Mouse (Mus musculus) Muller cell, postnatal 12 days (primary cell): ENCODE measurements around the gene Tmem192.

Experiments used
- DNase-seq: peaks from one replicate; pipeline ENCODE4 v3.0.0-alpha.2; 2015; ENCODE audit errors: inconsistent ontology term

The Tmem192 gene

DNA sequence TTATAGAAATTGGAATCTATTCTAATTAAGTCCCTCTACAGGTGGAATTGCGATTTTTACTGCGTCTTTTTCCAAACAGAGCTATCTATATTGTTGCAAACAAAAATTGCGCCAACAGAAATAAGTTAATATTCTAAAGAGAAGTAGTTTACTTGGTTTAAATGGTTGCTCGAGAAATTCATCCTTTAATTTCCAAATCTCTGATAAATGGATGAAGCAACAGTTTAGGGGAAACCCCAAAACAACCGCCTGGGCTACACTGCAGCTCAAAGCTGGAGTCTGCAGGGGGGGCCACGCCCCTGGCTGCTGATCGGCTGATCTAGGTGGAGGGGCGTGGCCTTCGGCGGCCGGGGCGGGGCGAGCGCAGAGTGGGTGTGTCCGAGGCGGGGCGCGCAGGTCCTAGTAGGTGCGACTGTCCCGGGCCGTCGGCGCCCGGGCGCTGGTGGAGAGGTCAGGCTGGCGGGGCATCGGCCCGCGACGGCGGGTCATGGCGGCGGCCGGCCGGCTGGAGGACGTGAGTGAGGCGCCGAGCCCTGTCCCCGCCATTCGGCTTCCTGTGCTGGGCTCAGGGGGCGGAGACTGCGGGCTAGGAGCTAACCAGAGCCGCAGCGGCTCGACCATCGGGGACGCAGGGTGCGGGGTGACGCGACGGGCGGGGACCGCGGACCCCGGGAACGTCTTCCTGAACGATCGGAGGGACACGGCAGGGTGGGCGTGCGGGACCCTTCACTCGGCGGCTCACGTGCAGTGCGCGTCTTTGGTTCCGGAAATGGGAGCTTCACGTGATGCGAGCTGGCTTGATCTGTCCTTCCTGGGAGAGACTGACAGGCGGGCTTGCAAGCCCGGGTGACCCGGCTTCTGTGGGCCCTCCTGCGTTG, at the start of gene Tmem192:
Tmem192 (plus strand) TSS at position 366 of the 878 bp plus-strand sequence.
- peak; percentile 98 for DNase-seq

DNA sequence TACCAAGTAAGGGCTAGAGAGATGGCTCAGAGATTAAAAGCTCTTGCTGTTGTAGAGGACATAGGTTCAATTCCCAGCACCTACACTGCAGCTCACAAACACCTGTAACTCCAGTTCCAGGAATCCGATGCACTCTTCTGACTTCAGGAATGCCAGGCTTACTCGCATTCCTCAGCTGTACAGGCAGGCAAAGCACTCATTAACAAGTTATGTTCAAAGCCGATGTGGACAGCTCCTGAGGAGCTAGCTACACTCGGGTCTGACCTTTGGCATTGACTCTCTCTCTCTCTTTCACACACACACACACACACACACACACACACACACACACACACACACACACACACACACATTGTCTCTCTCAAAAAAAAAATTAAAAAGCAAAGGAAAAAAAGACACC, 48.3 kb upstream of the Tmem192 start:
- DNase-seq, result peak; percentile 30

GRCm38 (mm10) chr8:64900645-64901044, 46.3 kb upstream of the Tmem192 start:
- no peak for DNase-seq

GRCm38 (mm10) chr8:64901527-64902156, 45.3 kb upstream of the Tmem192 start:
- no peak for DNase-seq

GRCm38 (mm10) chr8:64902191-64902590, 44.8 kb upstream of the Tmem192 start:
- DNase-seq, result no peak

DNA sequence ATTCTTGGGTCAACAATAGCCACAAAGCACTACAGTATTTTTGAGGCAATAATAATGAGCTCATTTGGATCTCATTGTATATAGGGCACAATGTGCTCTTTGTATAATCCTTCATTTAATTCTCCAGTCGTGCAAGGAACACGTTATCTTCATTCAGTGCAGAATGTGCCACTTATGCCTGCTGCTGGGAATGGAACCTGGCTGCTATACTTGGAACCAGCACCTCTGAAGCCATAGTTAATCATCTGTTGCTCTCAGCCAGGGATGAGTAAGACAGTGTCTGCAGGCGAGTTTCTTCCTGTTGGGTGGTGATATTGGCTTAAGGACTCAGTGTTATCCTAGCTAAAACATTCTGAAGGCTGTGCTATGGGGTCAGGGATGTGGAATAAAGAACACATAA, 43.2 kb upstream of the Tmem192 start:
- DNase-seq, result peak; percentile 80

- no peak for DNase-seq
Observed at GRCm38 (mm10) chr8:64910026-64910425, 37.0 kb upstream of the Tmem192 start.

DNA sequence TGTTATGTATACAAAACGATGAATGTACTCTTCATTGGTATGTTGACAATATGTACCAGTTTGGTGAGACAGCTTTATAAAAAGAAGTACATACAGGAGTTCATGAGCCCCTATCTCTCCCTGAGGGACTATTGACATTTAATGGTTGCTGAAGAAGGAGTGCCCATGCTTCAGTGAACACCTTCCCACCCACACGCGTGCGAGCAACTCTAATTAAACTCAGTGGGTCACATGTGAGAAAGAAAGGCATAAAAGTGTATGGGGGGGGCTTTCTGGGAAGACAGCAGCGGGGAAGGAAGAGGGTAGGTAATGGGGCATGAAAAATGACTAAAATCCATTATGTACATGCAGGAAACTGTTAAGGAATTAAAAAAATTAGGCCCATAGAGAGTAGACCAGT, 30.2 kb upstream of the Tmem192 start:
- DNase-seq, result peak; percentile 42

- no peak for DNase-seq
Observed at GRCm38 (mm10) chr8:64923329-64923728, 23.7 kb upstream of the Tmem192 start.

- DNase-seq, result no peak
Observed at GRCm38 (mm10) chr8:64925762-64926161, 21.2 kb upstream of the Tmem192 start.

DNA sequence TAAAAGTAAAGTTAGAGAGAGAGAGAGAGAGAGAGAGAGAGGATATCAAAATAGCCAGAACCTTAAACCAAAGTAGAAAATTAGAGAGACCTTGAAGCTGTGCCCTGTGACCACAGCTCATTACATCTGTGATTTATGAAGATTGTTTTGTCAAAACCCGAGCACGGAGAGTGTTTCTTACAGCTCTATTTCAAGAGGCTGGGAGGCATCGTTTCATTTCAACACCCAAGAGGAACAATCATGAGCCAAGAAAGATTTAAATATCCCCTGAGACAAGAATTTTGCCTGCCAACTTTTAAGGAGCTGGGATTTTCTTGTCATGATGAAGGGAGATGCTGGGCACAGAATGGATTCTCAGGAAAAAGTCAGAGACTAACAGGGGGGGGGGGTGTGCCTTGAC, 20.6 kb upstream of the Tmem192 start:
- DNase-seq, result no peak

DNA sequence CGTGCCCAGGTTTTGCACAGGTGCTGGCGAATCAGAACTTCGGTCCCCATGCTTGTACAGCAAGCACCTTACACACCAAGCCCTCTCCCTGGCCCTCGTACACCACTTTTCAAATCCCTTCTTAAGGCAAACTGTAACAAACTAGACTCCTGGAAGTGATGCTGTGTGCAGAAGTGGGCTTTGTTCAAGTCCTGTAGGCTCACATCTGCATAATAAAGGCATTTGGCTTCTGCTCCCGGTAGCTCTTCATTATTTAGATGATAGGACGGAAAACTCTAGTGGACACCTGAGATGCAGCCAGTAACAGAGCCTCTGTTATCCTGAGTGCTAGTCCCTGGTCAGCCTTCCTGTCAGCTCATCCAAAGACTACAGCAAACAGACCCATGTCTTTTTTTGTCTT, 18.0 kb upstream of the Tmem192 start:
- no peak for DNase-seq

- DNase-seq, result no peak
Observed at GRCm38 (mm10) chr8:64934997-64935396, 12.0 kb upstream of the Tmem192 start.

DNA sequence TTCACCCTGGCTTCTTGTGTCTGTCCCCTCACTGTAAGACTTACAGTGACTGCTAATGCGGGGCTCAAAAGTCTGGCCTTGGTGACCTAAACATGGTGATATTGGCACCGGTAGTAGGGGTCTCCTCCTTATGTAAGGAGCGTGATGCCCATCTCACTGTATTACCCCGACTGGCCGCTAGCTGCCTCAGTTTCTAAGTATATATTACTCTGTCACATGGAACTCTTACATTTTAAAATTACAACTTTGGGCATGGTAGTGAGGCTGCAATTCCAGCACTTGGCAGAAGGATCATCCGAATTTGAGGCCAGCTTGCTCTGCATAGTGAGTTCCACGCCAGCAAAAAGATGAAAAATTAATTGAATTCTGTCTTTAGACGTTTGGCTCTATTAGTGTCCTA, 6.0 kb upstream of the Tmem192 start:
- no peak for DNase-seq

DNA sequence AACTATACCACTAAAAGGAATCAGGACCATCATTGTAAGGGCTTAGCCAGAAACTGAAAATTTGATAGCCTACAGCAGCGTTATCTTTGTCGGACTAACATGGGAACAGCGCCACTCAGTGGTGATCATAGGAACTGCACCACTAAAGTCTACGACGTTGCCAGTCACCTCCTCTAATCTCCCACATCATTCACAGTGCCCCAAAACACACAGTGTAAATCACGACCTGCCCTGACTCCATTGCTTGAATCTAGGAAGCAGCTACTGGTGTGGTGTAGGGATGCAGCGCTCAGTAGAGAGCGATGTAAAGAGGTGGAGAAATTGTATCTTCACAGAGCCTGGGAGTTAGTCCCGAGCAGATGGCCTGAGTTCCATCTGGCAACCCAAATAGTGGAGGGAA, 5.5 kb upstream of the Tmem192 start:
- DNase-seq, result peak; percentile 79

GRCm38 (mm10) chr8:64942946-64943345, 4.0 kb upstream of the Tmem192 start:
- no peak for DNase-seq

GRCm38 (mm10) chr8:64944831-64945230, 2.2 kb upstream of the Tmem192 start:
- no peak for DNase-seq

DNA sequence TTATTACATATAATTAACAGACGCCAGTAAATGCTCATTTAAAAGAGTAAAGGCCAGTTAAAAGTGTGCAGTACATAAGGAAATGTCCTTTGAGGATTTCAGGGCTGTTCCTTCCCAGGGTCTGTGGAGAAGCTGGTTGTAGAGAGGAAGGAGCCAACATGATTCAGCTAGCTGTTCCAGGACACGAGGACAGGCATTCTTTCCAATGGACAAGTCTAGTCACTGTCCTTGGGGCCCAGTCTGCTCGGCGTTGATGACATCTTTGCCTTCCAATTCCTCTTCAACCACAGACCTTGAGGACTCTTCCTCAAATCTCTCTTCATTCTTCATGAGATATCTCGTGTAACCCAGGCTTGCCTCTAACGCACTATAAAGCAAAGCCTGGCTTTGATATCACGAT, 1.4 kb upstream of the Tmem192 start:
- DNase-seq, result no peak

DNA sequence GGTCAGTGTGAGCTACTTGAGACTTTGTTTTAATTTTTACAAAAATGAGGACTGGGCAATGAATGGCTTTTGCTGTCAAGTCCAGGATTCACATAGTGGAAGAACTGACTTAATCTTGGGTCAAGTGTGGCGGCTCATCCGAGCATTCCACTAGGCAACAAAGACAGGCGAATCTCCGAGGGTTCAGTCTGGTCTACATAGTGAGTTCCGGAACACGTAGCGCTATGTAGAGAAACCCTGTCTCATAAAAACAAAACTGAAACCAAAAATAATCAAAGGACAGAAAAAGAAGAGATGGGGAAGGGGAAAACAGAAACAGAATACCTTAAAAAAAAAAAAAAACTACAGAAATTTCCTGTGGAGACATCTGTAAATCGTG, 555 bp upstream of the Tmem192 start:
- peak; percentile 71 for DNase-seq

DNA sequence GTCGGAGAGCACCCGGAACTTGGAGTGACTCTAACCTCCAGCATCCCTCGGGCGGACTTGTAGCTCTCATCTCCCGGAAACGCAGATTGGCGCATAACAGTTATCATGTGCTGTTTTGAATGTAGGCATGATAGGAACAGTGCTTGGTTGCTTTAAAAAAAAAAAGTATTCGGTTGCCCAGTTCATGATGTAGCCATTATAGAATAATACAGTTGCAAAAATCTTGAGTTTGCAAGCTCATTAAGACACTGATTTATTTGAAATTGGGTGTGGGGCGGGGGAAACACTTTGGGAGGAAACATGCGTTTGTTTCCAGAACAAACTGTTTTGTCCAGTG, 681 bp downstream of the Tmem192 start:
- DNase-seq, result no peak

DNA sequence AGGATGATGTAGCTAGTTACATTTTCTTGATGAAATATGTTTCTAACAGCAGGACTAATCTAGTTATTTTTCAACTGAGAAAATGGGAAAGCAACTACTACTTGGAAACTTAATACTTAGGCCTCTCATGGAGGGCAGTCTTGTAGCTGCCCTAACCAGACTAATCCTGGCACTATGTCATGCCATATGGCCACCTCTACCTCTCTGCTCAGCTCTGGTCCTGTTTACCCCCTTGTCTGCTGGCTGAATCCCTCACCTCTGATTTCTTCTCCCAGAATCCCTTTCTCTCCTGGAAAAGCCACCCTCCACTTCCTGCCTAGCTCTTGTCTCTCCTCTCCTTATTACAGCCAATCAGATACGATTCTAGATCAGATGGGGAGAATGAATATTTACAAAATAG, 1.4 kb downstream of the Tmem192 start:
- no peak for DNase-seq

GRCm38 (mm10) chr8:64952101-64952500, 5.1 kb downstream of the Tmem192 start:
- peak; percentile 45 for DNase-seq

DNA sequence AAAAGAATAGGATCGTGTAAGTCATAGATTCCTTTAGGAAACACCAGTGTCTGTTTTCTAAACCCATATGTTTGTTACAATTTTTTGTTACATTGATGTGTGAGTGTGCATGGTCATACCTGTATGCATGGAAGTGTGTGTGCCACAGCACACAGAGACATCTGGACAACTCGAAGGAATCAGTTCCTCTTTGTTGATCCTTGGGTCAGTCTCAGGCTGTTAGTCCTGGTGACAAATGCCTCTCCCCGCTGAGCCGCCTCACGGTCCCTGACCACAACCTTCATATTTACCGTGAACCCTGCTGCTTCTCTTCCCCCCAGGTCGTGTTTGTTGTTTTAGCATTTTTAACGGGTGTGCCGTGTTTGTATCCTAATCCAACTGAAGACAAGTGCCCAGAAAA, 12.0 kb downstream of the Tmem192 start:
- no peak for DNase-seq
